Comparison of ENCODE assay signal across 8 mouse cellular contexts in genomic region chr3:121814877-121815548, GRCm38 (mm10). TPM values are rescaled to one million over a fixed set of nuclear protein-coding genes. Genes with fewer than 3 reads are reported as not detected.
DNase-seq lines count a peak whose midpoint lies in the region; ATAC-seq and TF ChIP-seq lines count a peak whose summit lies in the region.

Gene Abcd3, minus strand, starts transcription at chr3:121815302.

- no peaks in the 10 kb centered on the region for H3K27me3 ChIP-seq in ES-Bruce4 (ENCODE audit: control insufficient read depth, insufficient read depth, low read length, poor library complexity, severe bottlenecking)
- H3K27me3 ChIP-seq in forebrain, embryonic 14.5 days (replicated peaks; ENCODE audit: control insufficient read depth, insufficient read depth, low read length), result no peaks in the 10 kb centered on the region

- TF ChIP-seq EP300 in ES-Bruce4 (IDR thresholded peaks at IDR 0.05; ENCODE audit: insufficient read depth, low read depth, low read length), result no peak

- peak; percentile 92 for ATAC-seq in cerebellum, adult (ENCODE audit: insufficient number of reproducible peaks, low FRiP score, low TSS enrichment)
- ATAC-seq in forebrain, embryonic 14.5 days, result peak; percentile 93
- peak; percentile 55 for ATAC-seq in neutrophil, adult 5-6 weeks (ENCODE audit: extremely low read depth, insufficient number of reproducible peaks, low FRiP score, poor library complexity, severe bottlenecking)

- under 1% methylated on average over 78 of the region's 99 CpGs for WGBS in forebrain, embryonic 14.5 days
- under 1% methylated on average over 99 of the region's 99 CpGs for WGBS in lung, adult 2 months

- TF ChIP-seq POLR2A in ES-Bruce4 (IDR thresholded peaks at IDR 0.05; ENCODE audit: insufficient read depth, low read length), result no peak
- TF ChIP-seq POLR2A in lung, adult 2 months (IDR thresholded peaks at IDR 0.05; ENCODE audit: borderline replicate concordance, extremely low read depth, low read depth, low read length), result peak; percentile 66; the same call in 1 of the 2 replicates

- intact Hi-C loops in heart, postnatal 25 days (cut with DNase I), result loop anchor here (10.0 kb wide), 1 partner anchor 160 kb away; no protein-coding TSS in a partner anchor

- H3K27ac ChIP-seq in ES-Bruce4 (ENCODE audit: insufficient read depth, low read length), result peak within 1 kb of the TSS; percentile 74
- H3K27ac ChIP-seq in forebrain, embryonic 14.5 days (ENCODE audit: low read depth, low read length), result peak within 1 kb of the TSS; percentile 97

- peak; percentile 96 for DNase-seq in forebrain, embryonic 14.5 days (ENCODE audit: low spot score)
- peak; percentile 83 for DNase-seq in heart, postnatal 25 days (ENCODE audit: low spot score)
- peak; percentile 69 to 87 for DNase-seq in layer of hippocampus, adult 18-20 months (ENCODE audit: low spot score in 2 of 2)
- DNase-seq in lung, adult 2 months, result peak; percentile 89
- peak; percentile 88 for DNase-seq in thymus, adult 18-20 months

- no peaks in the 10 kb centered on the region for H3K9me3 ChIP-seq in ES-Bruce4 (replicated peaks; ENCODE audit: control insufficient read depth, insufficient read depth, low read length, poor library complexity, severe bottlenecking)
- H3K9me3 ChIP-seq in forebrain, embryonic 14.5 days (replicated peaks; ENCODE audit: control insufficient read depth, low read length), result no peaks in the 10 kb centered on the region

- H3K9ac ChIP-seq in ES-Bruce4 (ENCODE audit: low read depth, poor library complexity, severe bottlenecking), result peak within 1 kb of the TSS; percentile 90
- H3K9ac ChIP-seq in forebrain, embryonic 14.5 days (ENCODE audit: low read length), result peak within 1 kb of the TSS; percentile 88

- no peak for TF ChIP-seq CTCF in ES-Bruce4 (IDR thresholded peaks at IDR 0.05; ENCODE audit: low read depth, low read length)
- no peak for TF ChIP-seq CTCF in lung, adult 2 months (IDR thresholded peaks at IDR 0.05; ENCODE audit: insufficient read depth, low read length)

- peak within 1 kb of the TSS; percentile 100 for H3K4me3 ChIP-seq in ES-Bruce4 (ENCODE audit: low read depth, low read length)
- peak within 1 kb of the TSS; percentile 82 for H3K4me3 ChIP-seq in forebrain, embryonic 14.5 days (ENCODE audit: low read depth, low read length)
- peak within 1 kb of the TSS; percentile 99 for H3K4me3 ChIP-seq in lung, adult 2 months (replicated peaks; ENCODE audit: extremely low read depth, low read depth, low read length)

- no peaks in the 10 kb centered on the region for H3K36me3 ChIP-seq in ES-Bruce4 (ENCODE audit: control insufficient read depth, insufficient read depth, low read length, poor library complexity, severe bottlenecking)
- no peaks in the 10 kb centered on the region for H3K36me3 ChIP-seq in forebrain, embryonic 14.5 days (ENCODE audit: control insufficient read depth, insufficient read depth, low read length)

- peaks cover under 1% of the 10 kb centered on the region for H3K4me1 ChIP-seq in ES-Bruce4 (ENCODE audit: control insufficient read depth, insufficient read depth, low read length)
- peaks cover 5% of the 10 kb centered on the region; the same call in 1 of the 2 replicates for H3K4me1 ChIP-seq in forebrain, embryonic 14.5 days (ENCODE audit: control insufficient read depth, insufficient read depth, low read length)
- peaks cover 10% of the 10 kb centered on the region for H3K4me1 ChIP-seq in lung, adult 2 months (ENCODE audit: control insufficient read depth, insufficient read depth, low read length)

- peak within 1 kb of the TSS; percentile 73 for H3K4me2 ChIP-seq in forebrain, embryonic 14.5 days (ENCODE audit: low read length)

RNA-seq across cellular contexts. Expression of gene Abcd3, which starts in this region (rescaled TPM):
- 30.0 and 33.1 TPM in 2 replicates for polyA plus RNA-seq in ES-Bruce4 (2011; ENCODE audit: insufficient read depth, insufficient read length, low read depth, missing spikeins)
- 63.8 and 73.1 TPM in 2 replicates for polyA plus RNA-seq in forebrain, embryonic 14.5 days (2014; fragmentation: Nextera tagmentation; extraction: Ambion mirVana)
- 10 to 100 TPM; 87.4 to 92.2 TPM for total RNA-seq in heart, postnatal 25 days (2021)
- total RNA-seq in layer of hippocampus, adult 18-20 months (2021), result 10 to 100 TPM; 54.1 to 55.7 TPM
- 8.3 and 18.2 TPM in 2 replicates for polyA plus RNA-seq in lung, adult 2 months (2012; rRNA removed)
- 11.2 and 13.4 TPM in 2 replicates for total RNA-seq in neutrophil, adult 5-6 weeks (2017)

Comparison
In these comparisons a context has a peak if more than half of its experiments do, and no peak if none do; other contexts are left out.
1. Peak in every context shown above with its lines: DNase-seq, ATAC-seq, H3K4me3 ChIP-seq and H3K27ac ChIP-seq.